Mouse (Mus musculus): Measurements from ENCODE around the gene Stam.

GRCm38 (mm10) chr2:14136906-14137305 lies 63.0 kb downstream of the Stam start:
- TF ChIP-seq CTCF (IDR thresholded peaks at IDR 0.05; ENCODE audit: borderline replicate concordance, extremely low read depth, insufficient read depth, insufficient read length) (no peak), POLR2A (IDR thresholded peaks at IDR 0.05; ENCODE audit: borderline replicate concordance, extremely low read depth, insufficient read depth, insufficient read length, poor library complexity, severe bottlenecking) (no peak)

Data from brain, embryonic 14.5 days (tissue).